Mouse (Mus musculus) bone marrow, adult 2 months (tissue): ENCODE data around the gene Zcchc14. TPM values are rescaled to one million over a fixed set of nuclear protein-coding genes. Genes with fewer than 3 reads are reported as not detected.

Source experiments
- H3K27ac ChIP-seq: fragments of 200-500 bp; 2 replicates; pipeline ENCODE4 v1.5.1; 2012; ENCODE audit warnings: low read depth, mild to moderate bottlenecking, control low read depth, inconsistent platforms, low read length; ENCODE audit not compliant: control insufficient read depth, poor library complexity, insufficient read depth
- H3K4me1 ChIP-seq: fragments of 200-500 bp; 2 replicates; pipeline ENCODE4 v1.6.1; 2011; ENCODE audit warnings: low read length; ENCODE audit not compliant: control insufficient read depth, insufficient read depth
- H3K4me3 ChIP-seq: fragments of 200-500 bp; replicated peaks from 2 replicates; pipeline ENCODE3; 2011; ENCODE audit warnings: mild to moderate bottlenecking, low read depth, low read length, control low read depth; ENCODE audit not compliant: control insufficient read depth
- CTCF ChIP-seq: fragments of 200-500 bp; IDR thresholded peaks from 2 replicates; pipeline ENCODE4 v1.5.1; 2011; ENCODE audit warnings: low read length, control low read depth; ENCODE audit not compliant: control insufficient read depth, insufficient read depth
- POLR2A ChIP-seq: fragments of 200-500 bp; IDR thresholded peaks from 2 replicates; pipeline ENCODE4 v1.6.1; 2011; ENCODE audit warnings: low read depth, mild to moderate bottlenecking, control low read depth, low read length, borderline replicate concordance; ENCODE audit not compliant: control insufficient read depth
- WGBS: fragments of 180-500 bp; shearing (Covaris S2); methylation state at CpG from one replicate; pipeline ENCODE4 v1.1.7; 2018; 5-methylcytosine and 5-hydroxymethylcytosine counted together
- polyA plus RNA-seq: library from polyadenylated mRNA; stranded (reverse); fragments of >200 nt; gene quantifications from 2 replicates; pipeline ENCODE4 v1.2.4, GENCODE M21; 2011; ENCODE audit warnings: low replicate concordance; ENCODE audit not compliant: missing spikeins, insufficient read depth, insufficient read length

Zcchc14 gene
- polyA plus RNA-seq, 1 experiment, result 4.9 TPM

DNA sequence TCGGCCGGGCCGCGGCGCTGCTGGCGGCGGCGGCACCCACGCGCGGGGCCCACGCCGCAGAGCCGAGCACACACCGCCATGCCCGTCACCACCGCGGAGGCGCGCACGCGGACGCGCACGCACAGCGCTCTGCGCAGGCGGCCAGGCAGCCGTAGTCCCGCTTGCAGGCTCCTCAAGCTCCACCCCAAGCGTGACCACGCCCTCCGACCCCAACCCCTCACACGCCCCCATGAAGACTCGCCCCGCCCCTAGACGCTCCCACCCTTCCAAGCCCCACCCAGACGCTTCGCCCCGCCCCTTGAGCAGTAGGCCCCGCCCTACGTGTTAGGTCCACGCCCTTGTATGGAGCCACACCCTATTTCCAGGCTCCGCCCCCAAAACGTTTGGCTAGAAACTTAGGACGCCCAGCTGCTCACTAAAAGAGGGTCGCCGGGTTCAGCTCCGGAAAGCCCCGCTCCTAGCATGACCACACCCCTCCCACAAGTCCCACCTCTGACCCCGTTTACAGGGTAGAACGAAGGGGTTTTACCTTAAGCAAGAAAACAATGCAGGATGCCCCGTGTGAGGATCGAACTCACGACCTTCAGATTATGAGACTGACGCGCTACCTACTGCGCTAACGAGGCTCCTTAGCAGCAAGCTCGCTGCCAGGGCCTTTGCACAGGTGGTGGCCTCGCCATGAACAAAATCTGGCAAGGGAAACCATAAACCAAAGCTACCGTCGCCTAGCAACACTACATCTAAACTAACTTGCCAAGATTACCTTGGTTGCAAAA, 73.8 kb downstream of the Zcchc14 start, which contains the start of gene Fbxo31:
Fbxo31 (minus strand) TSS at position 131 of the 776 bp plus-strand sequence.
- TF ChIP-seq POLR2A (peak; percentile 59; the same call in 1 of the 2 replicates), CTCF (no peak)
- H3K4me3 ChIP-seq, result peak within 1 kb of the TSS; percentile 87
- 2% methylated on average over 62 of the region's 63 CpGs for WGBS
- H3K27ac ChIP-seq, result peak within 1 kb of the TSS; percentile 93
- peaks cover 3% of the 10 kb centered on the region; the same call in 1 of the 2 replicates for H3K4me1 ChIP-seq

DNA sequence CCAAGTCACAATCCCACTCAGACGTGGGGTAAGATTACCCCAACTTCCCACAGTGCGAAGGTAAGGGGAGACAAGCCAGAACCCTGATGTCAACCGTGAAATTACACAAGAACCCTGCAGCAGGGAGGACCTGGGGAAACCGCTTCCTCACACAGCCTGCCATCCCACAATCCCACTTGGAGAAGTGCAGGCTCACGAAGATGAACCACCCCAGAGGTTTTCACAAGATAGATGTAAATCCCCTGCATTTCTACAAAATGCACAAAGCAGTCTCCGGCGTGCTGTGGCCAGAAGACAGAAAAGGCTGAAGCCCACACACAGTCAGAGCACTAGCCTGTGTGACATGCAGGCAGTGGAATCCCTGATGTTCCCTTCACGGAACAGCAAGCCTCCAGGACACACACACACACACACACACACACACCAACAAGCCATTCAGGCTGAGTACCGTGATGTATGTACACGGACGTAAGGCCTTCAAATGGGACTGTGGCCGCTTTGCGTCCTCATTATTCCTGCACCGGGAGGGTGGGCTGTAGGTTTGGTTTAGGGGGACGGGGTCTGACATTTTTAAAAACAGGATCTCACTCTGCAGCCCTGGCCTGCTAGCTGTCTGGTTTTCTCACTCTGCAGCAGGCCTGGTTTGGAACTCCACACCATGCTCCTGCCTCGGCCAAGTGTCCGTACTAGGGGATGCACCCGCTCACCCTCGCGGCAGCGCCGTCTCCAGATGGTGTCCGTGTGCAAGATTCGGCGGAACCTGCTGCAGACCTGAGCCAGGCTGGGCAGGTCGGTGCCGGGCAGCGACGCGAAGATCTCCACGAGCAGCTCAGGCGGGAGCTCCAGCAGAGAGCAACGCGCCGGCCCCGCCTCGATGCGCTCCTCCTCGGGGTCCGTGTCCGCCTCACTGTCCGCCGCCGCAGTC, 74.7 kb downstream of the Zcchc14 start:
- H3K4me1 ChIP-seq, result peaks cover 5% of the 10 kb centered on the region
- TF ChIP-seq POLR2A (no peak), CTCF (no peak)
- peak overlapping the region; percentile 87 for H3K4me3 ChIP-seq
- H3K27ac ChIP-seq, result peak overlapping the region; percentile 77
- WGBS, result 1% methylated on average over 44 of the region's 44 CpGs

DNA sequence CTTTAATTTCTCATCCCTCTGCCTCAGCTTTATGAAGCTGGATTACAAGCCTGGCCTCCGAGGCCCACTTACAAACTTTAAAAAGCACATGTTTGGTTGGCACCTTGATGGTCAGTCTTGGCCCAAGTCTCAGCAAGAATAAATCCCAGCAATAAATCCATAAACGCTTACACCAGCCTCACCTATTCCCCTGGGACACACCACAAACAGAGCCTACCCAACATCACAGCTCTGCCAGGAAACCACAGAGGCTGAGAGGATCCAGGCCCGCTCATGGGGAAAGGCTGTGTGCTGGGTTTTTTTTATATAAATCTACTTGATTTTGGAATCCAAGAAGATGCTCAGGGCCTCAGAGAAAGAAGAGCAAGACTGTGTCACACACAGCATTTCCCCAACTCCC, 77.0 kb downstream of the Zcchc14 start:
- H3K4me1 ChIP-seq, result peaks cover 5% of the 10 kb centered on the region
- no peak overlapping the region for H3K4me3 ChIP-seq
- 65% methylated on average over 3 of the region's 3 CpGs for WGBS
- no peak for TF ChIP-seq CTCF
- TF ChIP-seq POLR2A, result no peak
- no peak overlapping the region for H3K27ac ChIP-seq

- 43% methylated on average over 3 of the region's 3 CpGs for WGBS
- Histone ChIP-seq H3K4me3 (no peak overlapping the region), H3K27ac (0 out of 2 replicates have a peak overlapping the region, but pooled peaks have one; percentile 14), H3K4me1 (peaks cover 5% of the 10 kb centered on the region)
- TF ChIP-seq CTCF (no peak), POLR2A (no peak)
Measured at GRCm38 (mm10) chr8:121573275-121573674, 79.4 kb downstream of the Zcchc14 start.

DNA sequence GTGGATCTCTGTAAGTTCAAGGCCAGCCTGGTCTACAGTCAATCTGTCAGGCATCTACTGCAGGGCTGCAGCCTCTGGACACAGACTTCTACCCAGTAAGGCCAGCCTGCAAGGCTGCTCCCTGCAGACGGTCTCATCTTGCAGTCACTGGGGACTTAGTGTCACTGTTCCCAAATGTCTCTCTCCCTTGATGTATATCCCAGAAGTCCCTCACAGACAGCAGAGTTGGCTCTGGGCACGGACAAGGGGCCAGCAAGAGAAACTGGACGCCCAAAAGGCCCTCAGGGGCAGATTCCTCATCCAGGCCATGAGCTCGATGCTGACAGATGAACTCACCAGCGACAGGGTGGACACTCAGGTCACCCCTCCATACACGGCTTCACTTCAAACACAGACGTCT, 80.6 kb downstream of the Zcchc14 start:
- 88% methylated on average over 7 of the region's 7 CpGs for WGBS
- Histone ChIP-seq H3K4me3 (no peak overlapping the region), H3K4me1 (peaks cover 2% of the 10 kb centered on the region), H3K27ac (no peak overlapping the region)
- no peak for TF ChIP-seq CTCF
- TF ChIP-seq POLR2A, result no peak

DNA sequence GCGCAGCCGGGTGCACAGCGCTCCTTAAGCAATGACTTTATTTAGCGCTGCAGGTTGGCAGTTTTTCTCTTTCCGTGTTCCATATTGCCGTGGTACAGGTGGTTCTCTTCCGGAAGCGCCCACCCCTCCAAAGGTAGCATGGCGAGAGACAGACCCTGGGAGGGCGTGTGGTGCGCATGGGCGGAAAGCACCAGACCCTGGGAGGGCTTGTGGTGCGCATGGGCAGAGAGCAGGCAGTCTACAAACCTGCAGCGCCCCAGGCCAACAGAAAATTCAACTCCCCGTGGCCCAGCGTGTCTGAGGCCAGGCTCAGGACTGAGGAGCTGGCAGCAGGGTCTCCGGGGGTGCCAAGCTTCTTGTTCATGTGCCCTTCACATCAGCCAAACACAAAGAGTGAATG, 81.9 kb downstream of the Zcchc14 start:
- 58% methylated on average over 17 of the region's 17 CpGs for WGBS
- TF ChIP-seq CTCF (no peak), POLR2A (peak; percentile 29; the same call in 1 of the 2 replicates)
- Histone ChIP-seq H3K4me1 (peaks cover 2% of the 10 kb centered on the region; the same call in 1 of the 2 replicates), H3K4me3 (peak overlapping the region; percentile 50), H3K27ac (peak overlapping the region; percentile 82)

DNA sequence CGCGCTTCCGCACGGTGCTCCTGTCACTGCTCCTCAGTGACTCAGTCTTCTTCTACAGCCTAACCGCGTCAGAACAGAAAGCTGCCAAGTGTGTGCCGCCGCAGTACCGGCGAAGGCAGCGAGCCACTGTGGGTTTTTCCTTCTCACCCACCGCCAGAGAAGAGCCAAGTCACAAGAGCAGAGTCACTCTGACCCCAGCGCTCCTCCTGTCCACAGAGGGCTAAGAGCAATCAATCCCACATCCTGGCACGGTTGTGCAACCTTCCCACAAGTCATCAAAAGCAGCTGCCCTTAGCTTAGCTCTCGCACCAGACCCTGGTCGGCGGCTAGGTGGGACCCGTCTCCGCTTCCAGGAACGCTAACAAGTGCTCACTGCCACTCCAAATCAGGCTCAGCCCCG, 82.4 kb downstream of the Zcchc14 start:
- Histone ChIP-seq H3K4me1 (peaks cover 2% of the 10 kb centered on the region; the same call in 1 of the 2 replicates), H3K27ac (peak overlapping the region; percentile 82), H3K4me3 (peak overlapping the region; percentile 50)
- no peak for TF ChIP-seq CTCF
- TF ChIP-seq POLR2A, result no peak
- WGBS, result 35% methylated on average over 21 of the region's 21 CpGs

DNA sequence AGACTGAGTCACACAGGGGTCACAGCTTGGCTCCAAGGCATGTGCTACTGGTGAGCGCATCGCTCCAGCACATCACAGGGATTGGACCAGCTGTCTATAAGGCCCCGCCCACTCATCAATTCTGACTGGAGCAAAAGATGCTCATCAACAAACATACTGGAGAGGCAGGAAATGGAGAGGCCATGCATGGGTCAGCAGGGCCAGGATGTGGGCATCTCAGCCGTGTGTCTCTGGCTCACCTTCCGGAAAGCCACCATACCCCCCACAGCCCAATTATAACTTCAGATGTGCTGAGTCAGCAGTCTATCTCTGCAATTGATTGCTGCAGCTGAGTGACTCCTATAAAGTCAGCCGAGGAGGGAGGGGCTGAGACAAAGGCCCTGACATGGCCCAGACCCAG, 84.4 kb downstream of the Zcchc14 start:
- TF ChIP-seq CTCF (no peak), POLR2A (no peak)
- Histone ChIP-seq H3K4me3 (no peak overlapping the region), H3K27ac (no peak overlapping the region), H3K4me1 (peaks cover 2% of the 10 kb centered on the region; the same call in 1 of the 2 replicates)
- 67% methylated on average over 6 of the region's 6 CpGs for WGBS
